Mouse (Mus musculus): ENCODE data around the gene Tubal3.

DNA sequence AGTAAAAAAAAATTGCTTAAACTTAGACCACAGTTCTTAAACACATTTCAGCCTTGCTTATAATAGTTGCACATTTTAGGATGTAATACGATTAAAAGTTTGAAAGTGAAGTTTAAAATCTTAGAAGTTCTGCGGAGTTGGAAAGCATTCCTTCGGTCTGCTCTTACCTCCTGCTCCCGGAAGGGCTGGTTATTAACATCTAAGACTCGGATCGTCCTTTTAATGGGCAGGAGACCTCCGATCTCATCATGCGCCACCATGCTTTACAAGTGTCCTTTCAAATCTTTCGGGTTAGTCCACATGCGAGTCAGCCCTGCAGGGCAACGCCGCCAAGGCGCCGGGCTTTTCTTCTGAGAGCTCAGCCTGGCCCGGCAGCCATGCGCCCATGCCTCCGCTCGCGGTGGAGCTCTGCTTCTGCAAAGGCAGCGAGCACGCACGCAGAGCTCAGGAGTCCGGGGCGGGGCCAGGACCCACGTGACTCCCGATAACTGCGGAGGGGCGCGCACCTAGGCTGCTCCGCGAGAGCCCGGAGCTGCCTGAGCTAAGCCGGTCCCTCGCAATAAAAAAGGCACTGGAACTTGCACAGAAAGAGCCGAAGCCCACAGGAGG, 24.8 kb upstream of the Tubal3 start:
- TF ChIP-seq CTCF (IDR thresholded peaks at IDR 0.05; ENCODE audit: low read depth): 0 out of 2 replicates have a peak, but pooled peaks have one; percentile 12
- peak; percentile 61 for TF ChIP-seq EP300 (IDR thresholded peaks at IDR 0.05; ENCODE audit: low read depth)

Data from liver, postnatal 0 days (tissue).